Mouse (Mus musculus): ENCODE data around the gene Sspn.

GRCm38 (mm10) chr6:145916401-145916800 lies 15.0 kb upstream of the Sspn start:
- TF ChIP-seq MAFK (IDR thresholded peaks at IDR 0.05; ENCODE audit: insufficient read depth, low read depth, low read length) (no peak), HCFC1 (IDR thresholded peaks at IDR 0.05; ENCODE audit: borderline replicate concordance, insufficient read depth, low read length) (no peak), CHD2 (IDR thresholded peaks at IDR 0.05; ENCODE audit: low read depth, low read length) (no peak), ZNF384 (IDR thresholded peaks at IDR 0.05; ENCODE audit: low read depth, low read length) (no peak), ZC3H11A (IDR thresholded peaks at IDR 0.05; ENCODE audit: borderline replicate concordance, low read depth, low read length) (no peak)
